Mouse (Mus musculus) adrenal gland, postnatal 0 days (tissue): ENCODE results near the gene Kcng3. TPM values are rescaled to one million over a fixed set of nuclear protein-coding genes. Genes with fewer than 3 reads are reported as not detected.

Source experiments
- polyA plus RNA-seq: library from polyadenylated mRNA; unstranded; fragments of >200 nt; fragmentation: Nextera tagmentation; extraction: Ambion mirVana; gene quantifications from 2 replicates; pipeline ENCODE4 v1.2.1, GENCODE M21; 2015

The Kcng3 gene
- 0.14 and 0.16 TPM in 2 replicates for polyA plus RNA-seq

GRCm38 (mm10) chr17:83631783-83632652, at the start of gene Kcng3:
Gene Kcng3 (minus strand): TSS chr17:83631895.

Other genes starting within 250 kb of the Kcng3 start
- gene Cox7a2l, start 114.6 kb downstream of the Kcng3 start, polyA plus RNA-seq = 214 and 251 TPM in 2 replicates
- gene Mta3, start 74.3 kb upstream of the Kcng3 start, polyA plus RNA-seq = 48.0 and 84.0 TPM in 2 replicates
- 1.8 and 3.7 TPM in 2 replicates for gene Haao, start 216.1 kb upstream of the Kcng3 start, polyA plus RNA-seq